Mouse (Mus musculus) liver, embryonic 14 days (tissue): ENCODE results near the gene Prl3c1. TPM values are rescaled to one million over a fixed set of nuclear protein-coding genes. Genes with fewer than 3 reads are reported as not detected.

Experiments
- polyA plus RNA-seq: library from polyadenylated mRNA; depleted of rRNA; stranded (reverse); fragments of >200 nt; gene quantifications from 2 replicates; pipeline ENCODE4 v1.2.3, GENCODE M21; 2012; rRNA removed

Gene Prl3c1
- not detected in 2 replicates for polyA plus RNA-seq

DNA sequence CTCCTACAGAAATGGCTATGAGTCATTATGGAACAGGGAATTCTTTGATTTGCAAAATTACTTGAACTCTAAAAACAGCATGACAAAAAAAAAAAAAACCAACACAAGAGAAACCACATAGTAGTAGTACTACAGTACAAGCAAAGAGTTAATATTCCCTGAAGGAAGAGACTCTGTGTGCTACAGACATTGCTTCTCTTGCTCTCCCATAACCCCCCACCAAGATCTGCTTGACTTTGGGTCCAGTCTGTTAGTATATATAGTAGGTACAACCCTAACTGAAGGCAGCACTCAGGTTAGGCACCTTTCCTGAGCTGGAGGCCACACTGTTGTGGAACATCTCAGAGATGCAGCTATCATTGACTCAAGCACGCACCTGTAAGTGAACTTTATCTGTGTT lies at the start of gene Prl3c1:
Prl3c1 (plus strand) TSS at position 301 of the 400 bp plus-strand sequence.

DNA sequence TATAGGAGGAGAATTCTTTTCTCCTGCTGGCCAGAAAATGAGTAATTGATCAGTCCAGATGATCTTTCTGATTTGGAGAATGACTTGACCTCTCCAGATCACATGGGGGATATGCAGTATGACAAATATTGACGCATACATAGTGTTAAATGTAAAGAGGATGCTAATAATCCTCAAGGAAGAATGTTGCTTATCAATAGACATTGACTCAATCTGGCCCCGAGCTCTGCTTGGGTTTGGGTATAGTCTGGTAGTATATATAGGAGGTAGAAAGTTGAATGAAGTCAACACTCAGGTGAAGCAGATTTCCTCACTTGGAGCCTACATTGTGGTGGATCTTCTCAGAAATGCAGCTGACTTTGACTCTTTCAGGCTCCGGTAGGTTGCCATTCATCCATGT lies 40.0 kb upstream of the Prl3c1 start, which contains the start of gene Prl3d3:
Prl3d3 (plus strand) TSS at position 301 of the 400 bp plus-strand sequence.

GRCm38 (mm10) chr13:27241547-27241946 lies 45.1 kb downstream of the Prl3c1 start, which contains the start of gene Prl3b1:
TSS of gene Prl3b1 (plus strand) at chr13:27241847.

Other genes with a start within 250 kb of the Prl3c1 start
- not detected in 2 replicates for gene Prl, start 139.1 kb upstream of the Prl3c1 start, polyA plus RNA-seq
- not detected in 2 replicates for gene Prl3d1, start 102.5 kb upstream of the Prl3c1 start, polyA plus RNA-seq
- not detected in 2 replicates for gene Prl3d2, start 75.0 kb upstream of the Prl3c1 start, polyA plus RNA-seq
- gene Prl3d3, start 39.9 kb upstream of the Prl3c1 start, polyA plus RNA-seq = not detected in 2 replicates
- 0.49 and 2.2 TPM in 2 replicates for gene Prl3b1, start 45.2 kb downstream of the Prl3c1 start, polyA plus RNA-seq
- gene Prl3a1, start 62.8 kb downstream of the Prl3c1 start, polyA plus RNA-seq = not detected in 2 replicates
- gene Prl6a1, start 116.0 kb downstream of the Prl3c1 start, polyA plus RNA-seq = not detected in 2 replicates
- gene Prl8a2, start 149.0 kb downstream of the Prl3c1 start, polyA plus RNA-seq = 0.14 and 0.15 TPM in 2 replicates
- 0.25 and 0.61 TPM in 2 replicates for gene Prl2b1, start 194.2 kb downstream of the Prl3c1 start, polyA plus RNA-seq
- gene Prl8a6, start 242.0 kb downstream of the Prl3c1 start, polyA plus RNA-seq = 0.02 TPM in 1 of 2 replicates, not detected in the other